Comparison of ENCODE assay signal across 26 mouse cellular contexts in the genomic region with DNA sequence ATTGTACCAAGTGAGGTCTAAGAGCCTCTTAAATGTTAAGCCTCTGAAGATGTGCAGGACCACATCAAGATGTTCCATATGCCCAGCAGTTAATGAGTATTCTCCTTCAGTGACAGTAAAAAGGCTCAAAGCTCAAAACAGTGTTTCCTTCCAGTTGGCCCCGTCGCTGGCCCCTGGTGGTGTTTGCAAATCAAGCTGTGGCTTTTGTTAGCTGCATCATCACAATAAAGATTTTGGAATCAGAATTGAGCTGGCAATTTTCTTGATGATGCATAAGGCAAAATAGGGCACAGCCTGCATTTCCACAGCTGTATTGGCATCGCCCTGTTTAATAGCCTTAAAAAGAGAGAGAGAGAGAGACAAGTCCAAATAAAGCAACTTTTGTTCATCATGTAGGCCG. TPM values are rescaled to one million over a fixed set of nuclear protein-coding genes. Genes with fewer than 3 reads are reported as not detected.
DNase-seq lines count a peak whose midpoint lies in the region; ATAC-seq and TF ChIP-seq lines count a peak whose summit lies in the region.
"Had no signal": no experiment of that assay in that cellular context is flagged by ENCODE, and none has a peak within 500 bp of the region (broad histone marks: within the 10 kb centered on the region; RNA-seq: fewer than 3 reads in every experiment).

No protein-coding gene starts in this region.

- no peak for TF ChIP-seq POLR2A in brain, embryonic 14.5 days (IDR thresholded peaks at IDR 0.05; ENCODE audit: borderline replicate concordance, extremely low read depth, insufficient read depth, insufficient read length, poor library complexity, severe bottlenecking)

- no peak for ATAC-seq in megakaryocyte progenitor cell, adult 5-6 weeks (replicated peaks; ENCODE audit: poor library complexity)
- ATAC-seq: activated CD4-positive, CD25-positive, alpha-beta regulatory T cell, adult 4 months; CD4-positive, CD25-positive, alpha-beta regulatory T cell, adult 4 months; forebrain, embryonic 13.5 days; forebrain, embryonic 15.5 days; forebrain, postnatal 0 days; Patski had no signal

- intact Hi-C loops in heart, postnatal 25 days (cut with DNase I): no loop called here
- intact Hi-C loops in left cerebral cortex, postnatal 4 days (cut with DNase I): no loop called here
- intact Hi-C loops in left cerebral cortex, postnatal 10 days (cut with DNase I): no loop called here

- TF ChIP-seq CTCF in brain, embryonic 14.5 days (IDR thresholded peaks at IDR 0.05; ENCODE audit: borderline replicate concordance, extremely low read depth, insufficient read depth, insufficient read length): no peak

- peak; percentile 56 for DNase-seq in heart, adult 11 months
- DNase-seq in heart, postnatal 25 days (ENCODE audit: low spot score): no peak
- DNase-seq in left cerebral cortex, postnatal 4 days: peak; percentile 33
- no peak for DNase-seq in left cerebral cortex, postnatal 10 days (ENCODE audit: extremely low spot score in 1 of 2, low spot score in 2 of 2)
- peak; percentile 34 for DNase-seq in brain, embryonic 14.5 days (ENCODE audit: low read depth)
- DNase-seq: adrenal gland, adult 8-10 months; adrenal gland, postnatal 14 days; adrenal gland, postnatal 36 days; B cell, adult 2 months; cerebellum, adult 11 months; cerebellum, adult 18-20 months; cerebellum, adult 8-10 months; cerebellum, adult 9-11 months; cerebellum, postnatal 14 days; cerebellum, postnatal 36 days; embryo, embryonic 11 days; forebrain, postnatal 0 days had no signal

RNA-seq across cellular contexts. Expression of a gene that starts 44.8 kb away (rescaled TPM):
- total RNA-seq in heart, postnatal 25 days (2021): 10 to 100 TPM; 17.5 to 20.5 TPM
- 10 to 100 TPM; 22.5 to 24.3 TPM for total RNA-seq in left cerebral cortex, postnatal 4 days (2021)
- 10 to 100 TPM; 15.9 to 19.2 TPM for total RNA-seq in left cerebral cortex, postnatal 10 days (2021)
- polyA plus RNA-seq in brain, embryonic 14.5 days (2012; rRNA removed): 17.3 and 17.7 TPM in 2 replicates
- 29.3 and 31.5 TPM in 2 replicates for total RNA-seq in megakaryocyte progenitor cell, adult 5-6 weeks (2015)
- total RNA-seq in megakaryocyte progenitor cell, adult 5-6 weeks (2017): 60.6 and 67.4 TPM in 2 replicates

RNA-seq across cellular contexts. Expression of a gene that starts 45.0 kb away (rescaled TPM):
- 1 to 10 TPM in 1 of 2 experiments, under 1 TPM in 1; 0.95 to 1.2 TPM for total RNA-seq in heart, postnatal 25 days (2021)
- total RNA-seq in left cerebral cortex, postnatal 4 days (2021): 1 to 10 TPM; 1.8 to 2.4 TPM
- 1 to 10 TPM; 3.8 to 3.9 TPM for total RNA-seq in left cerebral cortex, postnatal 10 days (2021)
- 2.1 and 2.9 TPM in 2 replicates for polyA plus RNA-seq in brain, embryonic 14.5 days (2012; rRNA removed)
- 0.10 TPM in 1 of 2 replicates, not detected in the other for total RNA-seq in megakaryocyte progenitor cell, adult 5-6 weeks (2015)
- total RNA-seq in megakaryocyte progenitor cell, adult 5-6 weeks (2017): 0.04 TPM in 1 of 2 replicates, not detected in the other
- total RNA-seq: CH12.LX; common myeloid progenitor, adult 5-6 weeks had no signal
- polyA plus RNA-seq: activated CD4-positive, CD25-positive, alpha-beta regulatory T cell, adult 4 months; CD4-positive, CD25-positive, alpha-beta regulatory T cell, adult 4 months; G1E had no signal

Comparison
In these comparisons a context has a peak if more than half of its experiments do, and no peak if none do; other contexts are left out.
1. DNase-seq: peak in heart, adult 11 months (single experiment), left cerebral cortex, postnatal 4 days (single experiment) and brain, embryonic 14.5 days (single experiment); none in heart, postnatal 25 days (single experiment) and left cerebral cortex, postnatal 10 days (0 of 2).